ENCODE assay signal across 8 mouse cellular contexts in the genomic region with DNA sequence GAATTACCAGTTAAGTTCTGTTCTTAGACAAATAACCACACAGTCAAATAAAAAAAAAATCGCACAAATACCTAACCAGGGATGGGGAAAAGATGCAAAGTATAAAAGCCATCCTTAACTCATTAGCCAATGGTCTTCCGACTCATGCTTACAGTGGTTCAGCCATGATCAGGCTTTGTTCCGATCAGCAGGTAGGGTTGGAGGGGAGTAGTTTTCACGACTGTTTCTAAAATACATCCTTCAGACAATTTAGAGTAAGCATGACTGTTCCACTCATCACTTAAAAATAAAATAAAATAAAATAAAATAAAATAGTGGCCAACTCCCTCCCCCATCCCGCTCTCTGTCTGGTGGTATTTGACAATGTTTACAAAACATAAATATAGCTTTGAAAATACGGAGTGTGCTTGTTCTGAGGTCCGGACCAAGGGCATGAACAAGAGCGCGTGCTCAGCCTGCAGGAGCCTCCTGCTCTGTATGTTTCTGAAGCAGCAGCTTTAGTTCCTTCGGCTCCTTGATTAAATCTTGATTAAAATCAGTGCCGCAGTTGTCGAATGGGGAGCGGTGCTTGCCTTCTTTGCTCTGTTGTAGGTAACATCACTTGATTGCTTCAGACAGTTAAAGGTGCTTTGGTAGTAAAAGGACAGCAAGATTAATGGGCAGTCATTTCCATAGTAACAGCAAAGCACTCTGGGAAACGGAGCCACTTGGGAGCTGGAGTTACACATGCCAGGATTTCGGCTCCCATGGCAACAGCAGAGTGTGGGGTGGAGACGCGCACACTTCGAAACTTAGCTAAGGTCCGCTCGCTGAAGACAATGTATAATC.
DNase-seq lines count a peak whose midpoint lies in the region; ATAC-seq and TF ChIP-seq lines count a peak whose summit lies in the region.

No protein-coding gene starts in this region.

- H3K4me3 ChIP-seq in forebrain, embryonic 15.5 days: peak overlapping the region; percentile 35
- no peak overlapping the region for H3K4me3 ChIP-seq in lung, postnatal 0 days (ENCODE audit: low read depth, low read length)

- peak; percentile 16 for DNase-seq in A20 (ENCODE audit: low read depth, low spot score)
- peak; percentile 8 for DNase-seq in cerebellum, adult 11 months
- DNase-seq in heart, postnatal 4 days: peak; percentile 41
- DNase-seq in layer of hippocampus, adult 18-20 months (ENCODE audit: low spot score in 2 of 2): peak; percentile 75 to 88
- peak; percentile 79 for DNase-seq in lung, postnatal 0 days (ENCODE audit: low spot score)
- peak; percentile 13 for DNase-seq in retina, postnatal 7 days (ENCODE audit: low read depth, low spot score)
- DNase-seq in B cell, adult 2 months: no peak

- no peak for TF ChIP-seq CTCF in lung, postnatal 0 days (IDR thresholded peaks at IDR 0.05)

- no peaks in the 10 kb centered on the region for H3K27me3 ChIP-seq in forebrain, embryonic 15.5 days
- no peaks in the 10 kb centered on the region for H3K27me3 ChIP-seq in lung, postnatal 0 days (replicated peaks; ENCODE audit: insufficient read depth, low read length)

- TF ChIP-seq EP300 in lung, postnatal 0 days (IDR thresholded peaks at IDR 0.05): no peak

- H3K36me3 ChIP-seq in forebrain, embryonic 15.5 days: no peaks in the 10 kb centered on the region
- no peaks in the 10 kb centered on the region for H3K36me3 ChIP-seq in lung, postnatal 0 days (ENCODE audit: insufficient read depth, low read length)

- H3K4me2 ChIP-seq in forebrain, embryonic 15.5 days (replicated peaks): peak overlapping the region; percentile 52
- H3K4me2 ChIP-seq in lung, postnatal 0 days (replicated peaks; ENCODE audit: low read depth, low read length): peak overlapping the region; percentile 37

- H3K4me1 ChIP-seq in forebrain, embryonic 15.5 days: peaks cover 12% of the 10 kb centered on the region
- H3K4me1 ChIP-seq in lung, postnatal 0 days (ENCODE audit: insufficient read depth, low read depth, low read length): 0 out of 2 replicates have a peak, but pooled peaks cover 3% of the 10 kb centered on the region

- no peaks in the 10 kb centered on the region for H3K9me3 ChIP-seq in forebrain, embryonic 15.5 days
- H3K9me3 ChIP-seq in lung, postnatal 0 days (ENCODE audit: low read length): no peaks in the 10 kb centered on the region

- H3K9ac ChIP-seq in forebrain, embryonic 15.5 days (replicated peaks): peak overlapping the region; percentile 35
- no peak overlapping the region for H3K9ac ChIP-seq in lung, postnatal 0 days (replicated peaks; ENCODE audit: low read depth)

- peak overlapping the region; percentile 74 for H3K27ac ChIP-seq in forebrain, embryonic 15.5 days (replicated peaks)
- no peak overlapping the region for H3K27ac ChIP-seq in lung, postnatal 0 days (ENCODE audit: low read length)

- WGBS in forebrain, embryonic 15.5 days: 25% methylated on average over 20 of the region's 20 CpGs
- WGBS in lung, postnatal 0 days: 27% methylated on average over 20 of the region's 20 CpGs

- peak; percentile 99 for ATAC-seq in forebrain, embryonic 15.5 days (replicated peaks)
- ATAC-seq in lung, postnatal 0 days: peak; percentile 93

Comparison
In these comparisons a context has a peak if more than half of its experiments do, and no peak if none do; other contexts are left out.
1. DNase-seq: peak in A20 (single experiment), cerebellum, adult 11 months (single experiment), heart, postnatal 4 days (single experiment), layer of hippocampus, adult 18-20 months (2 of 2), lung, postnatal 0 days (single experiment) and retina, postnatal 7 days (single experiment); none in B cell, adult 2 months (0 of 2).